Mouse (Mus musculus): ENCODE data around the gene Prm1.
"Not testable (repeated sequence)": the region's sequence is repeated elsewhere in the genome, so short reads cannot be mapped to it uniquely, and the experiment has no call there.

The Prm1 gene

DNA sequence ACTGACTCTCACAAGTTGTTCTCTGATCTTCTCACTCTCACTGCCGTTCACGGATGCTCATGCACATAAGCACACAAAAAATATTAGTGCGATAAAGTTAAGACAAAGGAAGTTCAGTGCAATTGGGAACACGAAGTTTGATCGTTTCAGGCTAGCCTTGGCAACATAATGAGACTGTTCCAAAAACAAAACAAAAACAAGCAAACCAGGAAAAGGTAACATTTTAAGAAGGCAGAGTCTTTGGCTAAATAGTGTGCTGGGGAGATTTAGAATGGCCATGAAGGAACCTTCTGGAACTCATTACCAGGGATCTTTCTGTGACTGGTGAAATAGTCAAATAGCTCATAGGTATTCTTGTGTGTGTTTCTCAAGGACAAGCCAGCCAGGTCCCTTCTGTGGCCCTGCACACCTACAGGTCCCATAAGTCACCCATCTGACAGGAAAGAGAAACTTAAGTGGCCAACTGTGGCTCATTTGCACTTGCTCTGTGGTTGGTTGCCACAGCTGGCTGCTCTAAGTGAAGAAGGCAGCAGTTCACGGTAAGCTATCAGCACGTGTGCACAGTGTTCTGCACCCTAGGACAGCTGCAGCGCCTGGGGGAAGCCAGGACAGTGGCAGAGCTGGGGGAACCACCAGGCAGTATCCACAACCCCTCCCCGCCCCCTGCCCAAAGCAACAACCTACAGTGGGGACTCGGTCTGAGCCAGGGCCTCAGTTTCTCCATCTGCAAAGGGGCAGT lies at the start of gene Prm1:
Prm1 (minus strand) TSS at position 51 of the 739 bp plus-strand sequence.
- no peak for DNase-seq

DNA sequence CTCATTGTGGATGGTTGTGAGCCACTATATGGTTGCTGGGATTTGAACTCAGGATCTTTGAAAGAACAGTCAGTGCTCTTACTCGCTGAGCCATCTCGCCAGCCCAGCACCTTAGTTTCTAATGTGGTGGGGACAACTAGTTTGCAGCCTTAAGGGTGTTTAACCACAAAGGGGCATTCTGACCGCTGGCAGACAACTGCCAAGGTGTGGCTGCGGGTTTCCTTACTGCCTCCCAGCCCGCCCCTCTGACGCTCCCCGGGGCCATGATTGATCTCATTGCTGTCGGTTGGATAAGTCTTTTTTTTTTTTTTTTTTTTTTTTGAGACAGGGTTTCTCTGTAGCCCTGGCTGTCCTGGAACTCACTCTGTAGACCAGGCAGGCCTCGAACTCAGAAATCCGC lies 46.6 kb upstream of the Prm1 start:
- DNase-seq: not testable (repeated sequence)

DNA sequence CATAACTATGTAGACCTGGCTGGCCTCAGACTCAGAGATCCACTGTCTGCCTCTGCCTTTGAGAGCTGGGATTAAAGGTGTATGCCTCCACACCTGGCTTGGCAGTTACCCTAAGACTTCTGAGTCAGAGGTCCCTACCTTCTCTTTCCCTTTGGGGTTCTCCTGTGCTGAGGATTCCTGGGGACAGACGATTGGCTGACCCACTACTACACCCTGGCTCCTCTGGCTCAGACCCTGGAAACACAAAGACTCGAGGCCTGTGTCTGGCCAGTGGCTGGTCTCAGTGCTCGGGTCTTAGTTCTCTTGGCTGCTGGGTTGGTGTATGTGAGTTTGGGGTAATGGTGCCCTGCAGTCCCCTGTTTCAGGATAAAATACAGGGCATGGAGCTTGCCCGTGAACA lies 45.3 kb upstream of the Prm1 start:
- no peak for DNase-seq

DNA sequence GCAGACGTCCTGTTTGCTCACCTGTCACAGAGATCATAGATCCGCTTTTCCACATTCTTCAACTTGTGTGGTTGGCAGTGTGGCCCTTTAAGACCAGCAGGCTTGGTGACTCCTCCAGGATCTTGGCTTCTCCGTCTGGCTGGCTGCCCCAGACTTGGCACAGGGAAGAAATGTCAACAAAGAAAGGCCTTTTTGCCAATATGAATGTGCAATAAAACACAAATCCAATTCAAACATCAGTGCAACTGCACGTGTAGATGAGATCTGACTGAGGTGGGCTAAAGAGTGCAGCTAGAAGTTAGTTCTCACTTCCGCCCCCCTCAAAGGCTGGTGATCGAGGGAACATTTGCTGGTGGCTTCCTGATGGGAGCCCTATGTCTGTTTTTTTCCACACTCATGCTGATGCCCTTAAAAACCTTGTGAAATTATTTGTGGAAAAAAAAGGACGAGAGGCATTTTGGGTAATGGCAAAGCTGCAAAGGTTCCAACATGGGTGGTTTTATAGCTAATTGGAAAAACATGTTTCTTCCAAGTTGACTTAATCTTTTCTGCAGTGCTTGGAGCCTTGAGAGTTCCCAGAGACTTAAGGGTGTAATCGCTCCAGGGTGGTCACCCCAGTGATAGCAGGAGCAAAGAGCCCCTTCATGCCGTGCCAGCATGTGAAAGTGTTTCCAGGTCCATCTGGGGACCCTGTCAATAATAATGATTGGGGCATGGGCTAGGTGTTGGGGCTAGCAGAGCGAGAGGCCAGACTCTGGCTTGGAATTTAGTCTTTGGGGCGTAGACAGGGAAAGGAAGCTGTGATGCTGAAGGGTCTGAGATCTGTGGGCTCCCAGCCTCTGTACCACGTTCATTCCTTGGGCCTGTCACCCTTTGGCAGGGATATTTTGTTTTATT lies 44.6 kb upstream of the Prm1 start:
- DNase-seq: peak; percentile 85

DNA sequence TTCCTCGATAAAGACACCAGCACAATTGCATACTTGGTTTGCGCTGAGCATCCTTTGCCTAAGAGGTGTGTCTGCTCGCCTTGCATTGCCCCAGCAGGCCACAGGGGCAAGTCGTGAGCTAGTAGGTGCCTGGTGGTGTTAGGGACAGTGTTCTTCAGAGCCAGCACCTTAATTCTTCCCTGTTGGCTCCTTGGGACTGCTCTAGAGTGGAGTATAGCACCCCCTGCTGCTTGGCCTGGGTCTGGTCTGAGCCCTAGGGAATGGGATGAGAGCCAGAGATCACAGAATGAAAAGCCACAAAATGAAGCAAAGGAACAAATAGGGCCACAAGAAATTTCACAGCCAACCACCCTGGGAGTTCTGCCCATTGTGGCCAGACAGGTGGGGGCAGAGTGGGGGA lies 40.9 kb upstream of the Prm1 start:
- DNase-seq: peak; percentile 46

DNA sequence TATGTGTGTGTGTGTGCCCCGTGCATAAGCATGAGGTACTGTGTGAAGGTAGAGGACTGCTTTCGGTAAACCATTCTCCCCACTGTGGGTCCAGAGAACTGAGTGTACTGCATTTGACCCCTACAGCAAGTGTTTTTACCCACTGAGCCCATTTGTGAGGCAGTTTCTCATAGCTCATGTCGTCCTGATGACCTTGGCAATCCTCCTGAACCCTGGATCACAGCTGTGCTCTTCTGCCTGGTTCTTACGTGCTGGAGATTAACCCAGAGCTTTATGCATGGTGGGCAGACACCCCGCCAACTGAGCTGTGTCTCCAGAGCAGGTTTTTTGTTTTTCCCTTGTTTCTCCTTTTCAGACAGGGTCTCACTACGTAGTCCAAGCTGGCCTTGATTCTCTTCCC lies 40.3 kb upstream of the Prm1 start:
- no peak for DNase-seq

DNA sequence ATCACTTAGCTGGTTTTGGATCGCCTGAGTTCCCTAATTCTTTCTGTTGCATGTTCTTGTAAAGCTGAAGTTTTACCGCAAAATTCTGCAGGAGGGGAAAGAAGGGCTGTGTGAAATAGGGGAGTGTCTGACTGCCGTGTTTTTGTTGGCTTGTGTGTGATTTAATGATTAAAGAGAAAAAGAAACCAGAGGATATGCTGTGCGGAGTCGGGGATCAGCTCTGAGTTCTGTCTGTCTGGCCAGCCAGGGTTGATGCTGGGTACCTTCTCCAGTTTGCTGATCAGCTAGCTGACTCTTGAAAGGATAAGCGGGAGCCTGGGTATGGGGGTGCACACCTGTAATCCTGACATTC lies 38.7 kb upstream of the Prm1 start:
- no peak for DNase-seq

DNA sequence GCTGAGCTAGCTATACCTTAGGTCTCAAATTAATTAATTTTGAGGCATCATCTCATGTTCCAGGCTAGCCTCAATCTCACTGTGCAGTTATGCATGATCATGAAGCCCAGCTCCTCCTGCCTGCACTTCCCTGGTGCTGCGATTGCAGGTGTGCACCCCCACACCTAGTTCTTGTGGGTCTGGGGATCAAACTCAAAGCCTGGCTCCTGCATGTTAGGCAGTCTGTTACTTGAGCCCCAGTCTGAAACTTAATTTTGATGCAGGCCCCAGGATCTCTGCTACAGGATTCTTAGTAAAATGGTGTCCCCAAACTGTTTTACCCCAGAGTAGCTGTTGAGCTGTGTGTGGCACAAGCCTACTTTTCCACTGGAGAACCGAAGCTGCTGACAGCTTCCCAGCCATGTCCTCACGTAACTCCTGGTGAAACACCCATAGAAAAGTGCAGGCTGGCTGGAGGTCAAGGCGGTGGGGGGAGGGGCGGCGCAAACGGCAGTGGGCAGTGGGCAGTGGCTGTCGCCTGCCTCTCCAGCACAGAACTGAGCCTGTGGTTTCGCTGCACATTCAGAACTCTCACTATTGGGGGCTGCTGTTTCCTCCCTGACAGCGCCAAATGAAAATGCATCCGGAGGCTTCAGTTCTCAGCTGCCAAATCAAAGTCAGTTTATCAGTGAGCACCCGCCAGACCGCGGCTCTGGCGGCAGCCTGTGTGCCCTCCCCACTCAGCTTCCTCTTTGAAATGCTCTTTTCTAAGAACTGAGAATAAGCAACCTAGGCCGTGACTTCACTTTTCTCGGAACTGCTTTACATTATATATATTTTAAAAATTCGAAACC lies 38.1 kb upstream of the Prm1 start:
- DNase-seq: no peak

DNA sequence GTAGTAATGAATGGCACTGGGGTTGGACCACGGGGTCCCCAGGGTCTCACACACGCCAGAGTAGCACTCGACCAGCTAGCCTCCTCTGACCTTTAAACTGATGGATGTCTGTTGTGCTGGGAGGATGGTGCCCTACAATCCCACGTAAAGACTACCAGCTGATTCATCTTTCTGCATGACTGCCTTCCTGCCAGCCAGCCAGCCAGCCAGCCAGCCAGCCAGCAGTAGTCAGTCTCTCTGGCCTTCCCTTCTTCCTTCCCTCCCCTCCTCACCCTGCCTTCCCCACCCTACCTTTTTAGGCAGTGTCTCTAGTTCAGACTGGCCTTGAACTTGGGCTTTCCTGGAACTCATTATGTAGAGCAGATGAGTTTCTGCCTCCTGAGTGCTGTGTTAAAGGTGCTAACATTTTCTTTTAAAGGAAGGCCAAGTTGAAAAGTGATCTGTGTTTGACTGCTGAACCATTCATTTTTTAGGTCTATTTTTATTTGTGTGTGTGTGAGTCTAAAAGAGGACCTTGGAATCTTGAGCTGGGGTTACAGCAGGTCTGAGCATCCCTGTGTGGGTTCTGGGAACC lies 36.7 kb upstream of the Prm1 start:
- no peak for DNase-seq

DNA sequence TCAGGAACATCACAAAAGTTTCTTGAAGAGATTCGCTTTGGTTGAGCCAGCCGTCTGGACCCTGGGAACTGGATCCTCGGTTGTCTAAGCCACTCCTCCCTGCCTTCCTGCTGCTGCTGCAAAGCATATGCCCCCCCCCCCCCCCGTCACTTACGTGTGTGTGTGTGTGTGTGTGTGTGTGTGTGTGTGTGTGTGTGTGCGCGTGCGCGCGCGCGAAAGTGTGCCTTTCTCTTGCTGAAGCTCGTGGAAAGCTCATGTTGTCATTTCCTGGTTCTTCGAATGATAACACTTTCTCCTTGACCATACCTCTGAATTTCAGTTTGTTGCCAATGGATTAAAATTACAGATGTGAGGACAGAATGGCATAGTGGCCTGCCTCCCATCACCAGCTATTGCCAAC lies 34.4 kb upstream of the Prm1 start:
- no peak for DNase-seq

DNA sequence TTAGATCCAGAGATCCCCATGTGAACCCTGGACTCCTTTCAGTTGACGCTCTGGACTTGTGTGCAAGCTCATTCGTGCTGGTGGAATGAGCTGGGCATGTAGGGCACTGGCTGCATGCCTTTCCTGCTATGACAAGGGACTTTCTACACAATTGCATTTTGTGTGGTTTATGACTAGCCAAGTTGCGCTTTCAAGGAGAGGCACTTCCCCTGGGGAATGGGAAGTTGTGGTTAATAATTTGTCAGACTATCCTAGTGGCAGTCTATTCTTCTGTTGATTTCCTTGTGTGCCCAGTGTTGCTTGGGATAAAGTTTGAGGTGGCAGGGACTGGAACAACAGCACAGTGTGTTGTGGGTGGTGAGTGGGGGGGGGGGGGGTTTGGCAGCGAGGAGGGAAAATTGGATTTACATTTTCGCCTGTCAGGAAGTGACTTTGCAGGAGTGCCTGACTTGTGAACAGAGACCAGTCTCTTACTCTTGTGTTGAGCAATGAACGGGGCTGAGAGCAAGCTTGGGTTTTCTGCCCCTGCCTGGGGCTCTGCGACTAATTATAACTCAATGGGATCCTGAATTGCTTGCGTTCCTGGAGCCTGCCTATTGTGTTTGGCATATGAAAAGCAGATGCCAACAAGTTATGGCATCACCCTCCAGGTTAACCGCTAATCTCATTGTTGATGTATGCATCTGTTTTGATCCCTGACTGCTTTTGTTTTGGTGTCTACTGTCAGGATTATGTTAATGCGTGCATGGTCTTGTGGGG lies 33.0 kb upstream of the Prm1 start:
- DNase-seq: no peak

DNA sequence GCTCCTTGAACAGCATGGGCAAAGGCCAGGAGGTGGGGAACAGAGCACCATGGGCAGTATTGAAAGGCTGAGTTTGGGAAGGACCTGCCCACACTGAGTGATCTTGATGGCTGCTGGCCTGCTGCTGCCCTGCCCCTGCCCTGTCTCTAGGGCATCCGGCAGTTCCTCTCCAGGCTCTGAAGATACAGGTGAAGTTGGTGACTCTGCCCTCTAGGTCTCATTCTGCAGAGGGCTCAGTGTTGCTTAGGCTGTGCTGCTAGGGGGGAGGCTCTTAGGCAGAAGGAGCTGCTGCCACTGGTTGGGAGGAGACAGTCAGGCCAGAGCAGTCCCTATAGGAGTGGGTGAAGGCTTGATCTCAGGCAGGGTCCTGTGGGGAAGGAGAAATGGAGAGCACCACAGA lies 32.3 kb upstream of the Prm1 start:
- DNase-seq: no peak

DNA sequence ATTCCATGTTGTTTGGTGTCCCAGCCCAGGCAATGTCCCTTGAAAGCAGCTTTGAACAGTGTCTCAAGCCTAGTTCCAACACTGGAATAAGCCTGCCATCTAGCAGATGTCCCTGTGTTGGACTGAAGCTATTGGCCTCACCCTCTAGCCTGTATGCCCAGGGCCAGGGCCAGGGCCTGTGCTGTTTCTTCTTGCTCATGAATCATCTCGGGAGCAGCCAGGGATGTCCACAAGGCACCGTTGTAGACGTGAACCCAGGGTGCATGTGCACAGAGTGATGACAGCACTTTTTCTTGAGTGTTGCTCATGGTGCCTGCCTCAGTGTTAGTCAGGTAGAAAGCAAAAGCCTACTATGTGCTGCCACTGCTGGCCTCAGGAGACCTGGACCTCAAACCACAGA lies 31.6 kb upstream of the Prm1 start:
- DNase-seq: no peak

DNA sequence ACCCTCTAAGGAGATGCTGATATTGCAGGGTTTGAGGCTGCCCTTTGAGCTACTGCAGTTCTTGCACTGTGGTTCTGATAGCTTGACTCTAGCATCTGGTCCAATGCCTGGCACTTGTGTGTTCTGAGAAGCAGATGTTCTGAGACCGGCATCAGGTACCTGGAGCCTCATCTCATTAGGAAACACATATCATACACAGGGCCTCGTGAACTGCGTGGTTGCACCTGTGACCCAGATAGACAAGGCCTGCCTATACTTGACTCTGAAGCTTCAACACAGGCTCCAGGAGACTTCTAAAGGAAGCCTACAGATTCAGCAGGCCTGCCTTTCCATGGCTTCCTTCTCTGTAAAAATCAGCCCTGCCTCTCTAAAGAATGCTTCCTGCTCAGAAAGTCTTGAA lies 30.7 kb upstream of the Prm1 start:
- no peak for DNase-seq

DNA sequence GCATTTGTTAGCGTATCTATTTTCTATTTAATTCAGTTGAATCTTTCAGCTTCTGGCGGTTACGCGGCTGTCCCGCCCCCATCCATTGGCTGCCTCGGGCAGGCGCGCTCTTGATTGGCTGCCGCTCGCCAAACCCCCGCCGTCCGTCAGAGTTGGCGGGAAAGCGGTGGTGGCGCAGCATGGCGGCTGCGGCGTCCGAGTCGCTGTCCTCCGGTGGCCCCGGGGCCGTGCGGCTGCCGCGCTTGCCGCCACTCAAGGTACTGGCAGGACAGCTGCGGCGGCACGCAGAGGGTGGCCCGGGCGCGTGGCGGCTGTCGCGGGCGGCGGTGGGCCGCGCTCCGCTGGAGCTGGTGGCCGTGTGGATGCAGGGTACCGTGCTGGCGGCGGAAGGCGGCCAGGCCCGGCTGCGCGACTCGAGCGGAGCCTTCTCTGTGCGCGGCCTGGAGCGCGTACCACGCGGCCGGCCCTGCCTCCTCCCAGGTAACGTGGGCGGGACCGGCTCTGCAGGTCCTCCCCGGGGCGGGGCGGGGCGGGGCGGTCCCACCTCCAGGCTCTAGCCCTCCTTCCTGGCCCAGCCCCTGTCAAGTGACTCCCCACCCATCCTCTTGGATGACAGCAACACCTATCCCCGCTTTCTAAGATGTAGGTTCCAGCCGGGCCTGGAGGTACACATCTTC lies 29.4 kb upstream of the Prm1 start, which contains the start of gene Rmi2:
Rmi2 (plus strand) TSS at position 149 of the 677 bp plus-strand sequence.
- DNase-seq: peak; percentile 84

DNA sequence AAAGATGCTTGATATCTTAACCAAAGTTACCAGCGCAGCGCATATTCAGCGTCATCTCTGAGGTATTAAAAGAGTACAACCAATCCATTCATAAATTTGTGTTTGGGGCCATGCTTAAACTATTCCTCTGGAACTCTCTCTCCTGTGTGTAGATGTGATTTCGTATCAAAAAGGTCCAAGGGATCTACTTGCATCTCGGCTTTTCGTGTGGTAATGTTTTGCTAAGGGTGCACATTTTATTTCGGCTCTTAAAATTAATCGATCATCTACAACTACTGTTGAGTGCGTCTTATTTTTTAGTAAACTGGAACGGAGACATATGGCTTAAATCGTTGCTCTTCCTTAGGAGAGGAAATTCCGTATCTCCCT lies 28.9 kb upstream of the Prm1 start:
- DNase-seq: no peak

DNA sequence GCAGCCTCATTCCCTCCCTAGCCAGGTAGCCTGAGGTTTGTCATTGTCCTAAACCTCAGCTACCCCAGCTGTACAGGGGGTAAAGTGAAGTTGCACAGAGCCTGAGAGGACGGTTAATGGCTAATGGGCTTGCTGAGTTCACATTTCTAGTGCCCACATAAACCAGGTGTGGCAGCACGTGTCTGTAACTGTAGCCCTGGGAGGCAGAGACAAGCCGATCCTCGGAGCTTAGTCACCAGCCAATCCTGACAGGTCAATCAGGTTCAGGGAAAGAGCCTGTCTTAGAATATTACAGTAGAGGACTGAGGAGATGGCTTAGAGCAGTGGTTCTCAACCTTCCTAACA lies 22.8 kb upstream of the Prm1 start:
- no peak for DNase-seq

DNA sequence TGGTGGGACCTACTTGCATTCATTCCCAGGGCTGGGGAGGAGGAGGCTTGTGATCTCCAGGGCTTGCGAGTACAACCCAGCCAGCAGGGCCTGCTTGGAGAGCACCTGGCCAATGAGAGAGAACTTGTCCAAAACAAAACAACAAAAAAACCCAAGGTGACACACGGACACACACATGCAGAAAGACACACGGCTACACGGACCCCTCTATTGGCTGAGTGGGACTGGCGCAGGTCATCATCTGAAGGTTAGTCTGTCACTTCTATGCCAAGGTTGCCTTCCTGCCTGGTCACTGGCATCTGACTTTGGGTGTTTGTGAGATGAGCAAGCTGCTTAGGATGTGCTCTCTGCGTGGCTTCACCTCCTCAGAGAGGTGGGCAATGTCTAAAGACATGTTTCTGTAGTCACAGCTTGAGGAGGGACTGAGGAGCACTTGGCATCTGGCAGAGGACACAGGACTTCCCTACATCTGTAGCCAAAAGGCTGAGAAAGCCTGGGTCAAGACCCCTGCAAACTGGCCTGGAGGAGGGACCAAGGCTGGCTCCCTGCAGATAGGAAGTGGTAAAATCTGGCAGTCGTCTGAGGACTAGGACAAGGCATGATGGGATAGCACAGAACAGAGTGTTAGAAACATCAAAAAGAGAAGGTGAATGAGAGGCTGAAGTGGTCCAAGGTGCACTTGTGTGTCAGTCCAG lies 22.3 kb upstream of the Prm1 start:
- DNase-seq: no peak

DNA sequence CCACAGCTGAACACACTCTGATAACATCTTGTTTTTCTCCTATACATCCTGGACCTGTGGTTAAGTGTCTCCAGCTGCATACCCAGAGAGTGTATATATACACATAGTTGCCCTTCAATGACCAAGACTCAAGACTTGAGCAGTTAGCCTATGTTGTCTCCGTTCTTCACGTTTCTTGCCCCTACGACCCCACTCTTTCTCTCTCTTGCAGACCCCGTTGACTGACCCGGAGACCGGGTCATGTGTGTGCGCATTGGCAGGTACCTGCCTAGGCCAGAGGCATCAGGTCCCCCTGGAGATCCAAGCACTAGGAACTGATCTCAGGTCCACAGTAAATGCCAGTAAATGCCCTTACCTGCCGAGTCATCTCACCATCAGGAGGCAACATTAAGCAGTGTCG lies 21.6 kb upstream of the Prm1 start:
- no peak for DNase-seq

DNA sequence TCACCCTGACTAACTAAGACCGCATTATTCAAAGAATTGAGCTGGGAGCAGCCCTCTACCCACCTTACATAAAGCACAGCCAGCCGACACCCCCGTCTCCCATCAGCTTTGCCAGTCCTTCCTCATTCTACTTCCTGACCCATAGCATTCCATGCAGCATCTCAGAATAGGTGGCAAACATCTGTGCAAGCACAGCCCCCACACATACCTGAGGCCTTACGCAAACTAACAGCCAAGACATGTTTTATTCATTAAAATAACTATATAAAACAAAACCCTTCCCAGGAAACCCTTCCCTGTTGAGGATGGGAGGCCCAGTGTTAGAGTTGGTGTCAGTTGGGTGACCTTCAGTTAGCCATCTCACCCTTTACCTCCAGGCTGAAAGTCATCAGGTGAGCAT lies 20.2 kb upstream of the Prm1 start:
- DNase-seq: no peak

DNA sequence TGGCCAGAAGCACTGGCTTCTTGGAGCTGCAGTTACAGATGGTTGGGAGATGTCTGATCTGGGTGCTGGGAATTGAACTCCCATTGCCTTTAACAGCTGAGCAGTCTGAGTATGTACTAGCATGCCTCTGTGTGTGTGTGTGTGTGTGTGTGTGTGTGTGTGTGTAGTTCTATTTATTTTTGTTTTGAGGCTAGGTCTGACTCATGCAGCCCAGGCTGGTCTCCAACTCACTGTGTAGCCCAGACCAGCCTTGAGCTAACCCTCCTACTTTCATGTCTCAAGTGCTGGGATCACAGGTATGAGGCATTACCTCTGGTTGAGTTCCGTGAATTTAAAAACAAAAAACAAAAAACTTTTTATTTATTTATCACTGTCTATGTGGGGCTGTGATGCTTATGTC lies 18.9 kb upstream of the Prm1 start:
- DNase-seq: no peak
